Mouse (Mus musculus) forebrain, embryonic 14.5 days (tissue): Measurements from ENCODE around the gene Olfr1151. TPM values are rescaled to one million over a fixed set of nuclear protein-coding genes. Genes with fewer than 3 reads are reported as not detected.

ENCODE experiments used
- ATAC-seq: fragments of 200-750 bp; cut with Nextera tagmentation; 2 replicates; pipeline ENCODE4 v1.8.0; 2017; ENCODE audit warnings: mild to moderate bottlenecking, moderate library complexity
- DNase-seq: peaks from one replicate; pipeline ENCODE4 v3.0.0-alpha.2; 2015; ENCODE audit warnings: low spot score
- H3K27ac ChIP-seq: fragments of 300-500 bp; sonication (generic); 2 replicates; pipeline ENCODE4 v1.5.1; 2014; ENCODE audit warnings: low read depth, mild to moderate bottlenecking, control low read depth, low read length, moderate library complexity
- H3K27me3 ChIP-seq: fragments of 300-500 bp; sonication (generic); replicated peaks from 2 replicates; pipeline ENCODE4 v1.6.1; 2014; ENCODE audit warnings: low read length, control low read depth, mixed read lengths; ENCODE audit not compliant: control insufficient read depth, insufficient read depth
- H3K36me3 ChIP-seq: fragments of 300-500 bp; sonication (generic); 2 replicates; pipeline ENCODE4 v1.6.1; 2014; ENCODE audit warnings: low read length, control low read depth; ENCODE audit not compliant: control insufficient read depth, insufficient read depth
- H3K4me1 ChIP-seq: fragments of 300-500 bp; sonication (generic); 2 replicates; pipeline ENCODE4 v1.6.1; 2014; ENCODE audit warnings: antibody characterized with exemption, low read length, control low read depth; ENCODE audit not compliant: control insufficient read depth, insufficient read depth
- H3K4me2 ChIP-seq: fragments of 300-500 bp; sonication (generic); 2 replicates; pipeline ENCODE4 v1.6.1; 2014; ENCODE audit warnings: mild to moderate bottlenecking, control low read depth, low read length
- H3K4me3 ChIP-seq: fragments of 300-500 bp; sonication (generic); 2 replicates; pipeline ENCODE4 v1.5.1; 2014; ENCODE audit warnings: low read depth, low read length, control low read depth
- H3K9ac ChIP-seq: fragments of 300-500 bp; sonication (generic); 2 replicates; pipeline ENCODE4 v1.6.1; 2014; ENCODE audit warnings: mild to moderate bottlenecking, low read length, control low read depth, moderate library complexity
- H3K9me3 ChIP-seq: fragments of 300-500 bp; sonication (generic); replicated peaks from 2 replicates; pipeline ENCODE4 v1.6.1; 2016; ENCODE audit warnings: low read length, control low read depth, mixed read lengths; ENCODE audit not compliant: control insufficient read depth
- WGBS: fragments of 180-500 bp; shearing (Covaris S2); extraction: QIAGEN DNeasy Blood & Tissue Kit; methylation state at CpG from one replicate; pipeline ENCODE4 v1.1.7; 2014; 5-methylcytosine and 5-hydroxymethylcytosine counted together
- polyA plus RNA-seq: library from polyadenylated mRNA; unstranded; fragments of >200 nt; fragmentation: Nextera tagmentation; extraction: Ambion mirVana; gene quantifications from 2 replicates; pipeline ENCODE4 v1.2.1, GENCODE M21; 2014

Gene Olfr1151
- not detected in 2 replicates for polyA plus RNA-seq

GRCm38 (mm10) chr2:87855562-87855961 is at the start of gene Olfr1151:
Gene Olfr1151, plus strand, starts transcription at chr2:87855862.
- no peak within 1 kb of the TSS for H3K4me3 ChIP-seq
- no peaks in the 10 kb centered on the region for H3K27me3 ChIP-seq
- H3K4me1 ChIP-seq: no peaks in the 10 kb centered on the region
- no peak within 1 kb of the TSS for H3K9ac ChIP-seq
- no peaks in the 10 kb centered on the region for H3K9me3 ChIP-seq
- no peak for DNase-seq
- 81% methylated on average over 1 of the region's 1 CpGs for WGBS
- no peak within 1 kb of the TSS for H3K27ac ChIP-seq
- H3K4me2 ChIP-seq: no peak within 1 kb of the TSS
- H3K36me3 ChIP-seq: no peaks in the 10 kb centered on the region
- ATAC-seq: no peak

- Histone ChIP-seq H3K9me3 (no peaks in the 10 kb centered on the region), H3K4me2 (no peak within 1 kb of the TSS), H3K4me3 (no peak within 1 kb of the TSS), H3K4me1 (no peaks in the 10 kb centered on the region), H3K27ac (no peak within 1 kb of the TSS), H3K9ac (no peak within 1 kb of the TSS), H3K27me3 (no peaks in the 10 kb centered on the region), H3K36me3 (no peaks in the 10 kb centered on the region)
- DNase-seq: no peak
- no peak for ATAC-seq
- 78% methylated on average over 1 of the region's 1 CpGs for WGBS
Measured at GRCm38 (mm10) chr2:87809522-87809921, 46.1 kb upstream of the Olfr1151 start, which contains the start of gene Olfr1145. Gene Olfr1145, plus strand, starts transcription at chr2:87809822.

- no peak for ATAC-seq
Measured at GRCm38 (mm10) chr2:87830233-87830632, 25.4 kb upstream of the Olfr1151 start, which contains the start of gene Olfr1148. Gene Olfr1148, plus strand, starts transcription at chr2:87830533.

GRCm38 (mm10) chr2:87843693-87844092 is 12.0 kb upstream of the Olfr1151 start, which contains the start of gene Olfr1150-ps1:
Gene Olfr1150-ps1, plus strand, starts transcription at chr2:87843993.
- Histone ChIP-seq H3K36me3 (no peaks in the 10 kb centered on the region), H3K4me1 (no peaks in the 10 kb centered on the region), H3K27me3 (no peaks in the 10 kb centered on the region), H3K9ac (no peak within 1 kb of the TSS), H3K4me3 (no peak within 1 kb of the TSS), H3K4me2 (no peak within 1 kb of the TSS), H3K27ac (no peak within 1 kb of the TSS), H3K9me3 (no peaks in the 10 kb centered on the region)
- no peak for ATAC-seq
- no peak for DNase-seq
- WGBS: 70% methylated on average over 1 of the region's 1 CpGs

More at GRCm38 (mm10) chr2:87830233-87830632, 25.4 kb upstream of the Olfr1151 start, which contains the start of gene Olfr1148:
- Histone ChIP-seq H3K4me1 (no peaks in the 10 kb centered on the region), H3K27ac (no peak within 1 kb of the TSS), H3K9ac (no peak within 1 kb of the TSS), H3K9me3 (no peaks in the 10 kb centered on the region), H3K4me3 (no peak within 1 kb of the TSS), H3K27me3 (no peaks in the 10 kb centered on the region), H3K4me2 (no peak within 1 kb of the TSS), H3K36me3 (no peaks in the 10 kb centered on the region)
- 92% methylated on average over 1 of the region's 1 CpGs for WGBS
- no peak for DNase-seq

GRCm38 (mm10) chr2:87866192-87866591 is 10.5 kb downstream of the Olfr1151 start, which contains the start of gene Olfr1152:
Gene Olfr1152, plus strand, starts transcription at chr2:87866492.
- H3K9me3 ChIP-seq: no peaks in the 10 kb centered on the region; the same call in 1 of the 2 replicates
- H3K9ac ChIP-seq: no peak within 1 kb of the TSS
- H3K4me1 ChIP-seq: no peaks in the 10 kb centered on the region
- DNase-seq (no peak), ATAC-seq (no peak)
- H3K27me3 ChIP-seq: no peaks in the 10 kb centered on the region
- no peak within 1 kb of the TSS for H3K27ac ChIP-seq
- no peaks in the 10 kb centered on the region for H3K36me3 ChIP-seq
- no peak within 1 kb of the TSS for H3K4me3 ChIP-seq
- no peak within 1 kb of the TSS for H3K4me2 ChIP-seq

- Histone ChIP-seq H3K9me3 (no peaks in the 10 kb centered on the region), H3K27ac (no peak within 1 kb of the TSS), H3K9ac (no peak within 1 kb of the TSS), H3K4me3 (no peak within 1 kb of the TSS), H3K36me3 (no peaks in the 10 kb centered on the region), H3K4me2 (no peak within 1 kb of the TSS), H3K27me3 (no peaks in the 10 kb centered on the region), H3K4me1 (no peaks in the 10 kb centered on the region)
- ATAC-seq (no peak), DNase-seq (no peak)
- WGBS: 74% methylated on average over 1 of the region's 1 CpGs
Measured at GRCm38 (mm10) chr2:87894662-87895061, 39.0 kb downstream of the Olfr1151 start, which contains the start of gene Olfr1153. Gene Olfr1153, plus strand, starts transcription at chr2:87894962.

GRCm38 (mm10) chr2:87905066-87905465 is 49.4 kb downstream of the Olfr1151 start, which contains the start of gene Olfr1154:
Gene Olfr1154, minus strand, starts transcription at chr2:87905166.
- H3K9me3 ChIP-seq: no peaks in the 10 kb centered on the region
- ATAC-seq (no peak), DNase-seq (no peak)
- H3K4me3 ChIP-seq: no peak within 1 kb of the TSS
- no peaks in the 10 kb centered on the region for H3K36me3 ChIP-seq
- H3K9ac ChIP-seq: no peak within 1 kb of the TSS
- H3K27ac ChIP-seq: no peak within 1 kb of the TSS
- 91% methylated on average over 1 of the region's 1 CpGs for WGBS
- H3K4me1 ChIP-seq: no peaks in the 10 kb centered on the region
- no peaks in the 10 kb centered on the region for H3K27me3 ChIP-seq
- H3K4me2 ChIP-seq: no peak within 1 kb of the TSS

Other genes starting within 250 kb of the Olfr1151 start
- gene Olfr1130, start 249.7 kb upstream of the Olfr1151 start, polyA plus RNA-seq: not detected in 2 replicates
- gene Olfr1131, start 228.8 kb upstream of the Olfr1151 start, polyA plus RNA-seq: not detected in 2 replicates
- gene Olfr1132, start 218.3 kb upstream of the Olfr1151 start, polyA plus RNA-seq: not detected in 2 replicates
- gene Olfr1133, start 208.5 kb upstream of the Olfr1151 start, polyA plus RNA-seq: not detected in 2 replicates
- gene Olfr1134, start 197.4 kb upstream of the Olfr1151 start, polyA plus RNA-seq: not detected in 2 replicates
- not detected in 2 replicates for gene Olfr1135, start 182.2 kb upstream of the Olfr1151 start, polyA plus RNA-seq
- not detected in 2 replicates for gene Olfr1136, start 161.9 kb upstream of the Olfr1151 start, polyA plus RNA-seq
- gene Olfr1137, start 142.7 kb upstream of the Olfr1151 start, polyA plus RNA-seq: not detected in 2 replicates
- not detected in 2 replicates for gene Olfr1138, start 115.9 kb upstream of the Olfr1151 start, polyA plus RNA-seq
- gene Olfr1140, start 112.1 kb upstream of the Olfr1151 start, polyA plus RNA-seq: not detected in 2 replicates
- gene Olfr1141, start 101.9 kb upstream of the Olfr1151 start, polyA plus RNA-seq: not detected in 2 replicates
- gene Olfr152, start 76.4 kb upstream of the Olfr1151 start, polyA plus RNA-seq: not detected in 2 replicates
- not detected in 2 replicates for gene Olfr1143, start 55.3 kb upstream of the Olfr1151 start, polyA plus RNA-seq
- not detected in 2 replicates for gene Olfr1145, start 46.0 kb upstream of the Olfr1151 start, polyA plus RNA-seq
- gene Olfr1148, start 25.3 kb upstream of the Olfr1151 start, polyA plus RNA-seq: not detected in 2 replicates
- gene Olfr1150-ps1, start 11.9 kb upstream of the Olfr1151 start, polyA plus RNA-seq: not detected in 2 replicates
- not detected in 2 replicates for gene Olfr1152, start 10.6 kb downstream of the Olfr1151 start, polyA plus RNA-seq
- not detected in 2 replicates for gene Olfr1153, start 39.1 kb downstream of the Olfr1151 start, polyA plus RNA-seq
- not detected in 2 replicates for gene Olfr1154, start 49.3 kb downstream of the Olfr1151 start, polyA plus RNA-seq
- not detected in 2 replicates for gene Olfr1155, start 89.3 kb downstream of the Olfr1151 start, polyA plus RNA-seq
- gene Olfr1156, start 97.2 kb downstream of the Olfr1151 start, polyA plus RNA-seq: not detected in 2 replicates
- not detected in 2 replicates for gene Olfr1157, start 112.4 kb downstream of the Olfr1151 start, polyA plus RNA-seq
- gene Olfr74, start 118.8 kb downstream of the Olfr1151 start, polyA plus RNA-seq: not detected in 2 replicates
- not detected in 2 replicates for gene Olfr1158, start 134.3 kb downstream of the Olfr1151 start, polyA plus RNA-seq
- gene Olfr1160, start 152.4 kb downstream of the Olfr1151 start, polyA plus RNA-seq: not detected in 2 replicates
- not detected in 2 replicates for gene Olfr1161, start 166.9 kb downstream of the Olfr1151 start, polyA plus RNA-seq
- gene Olfr73, start 181.8 kb downstream of the Olfr1151 start, polyA plus RNA-seq: not detected in 2 replicates
- not detected in 2 replicates for gene Olfr1162, start 195.3 kb downstream of the Olfr1151 start, polyA plus RNA-seq
- gene Olfr1163, start 216.0 kb downstream of the Olfr1151 start, polyA plus RNA-seq: not detected in 2 replicates
- gene Olfr1164, start 238.1 kb downstream of the Olfr1151 start, polyA plus RNA-seq: not detected in 2 replicates